Mouse (Mus musculus) bone marrow macrophage, adult 2 months (primary cell): ENCODE data around the gene Snx21.

Experiments
- CTCF ChIP-seq: IDR thresholded peaks from 2 replicates; pipeline ENCODE4 v1.5.1; 2012; ENCODE audit warnings: low read depth, mild to moderate bottlenecking, low read length, moderate library complexity
- POLR2A ChIP-seq: IDR thresholded peaks from 2 replicates; pipeline ENCODE4 v1.6.1; 2012; ENCODE audit warnings: mild to moderate bottlenecking, low read depth, low read length, borderline replicate concordance

DNA sequence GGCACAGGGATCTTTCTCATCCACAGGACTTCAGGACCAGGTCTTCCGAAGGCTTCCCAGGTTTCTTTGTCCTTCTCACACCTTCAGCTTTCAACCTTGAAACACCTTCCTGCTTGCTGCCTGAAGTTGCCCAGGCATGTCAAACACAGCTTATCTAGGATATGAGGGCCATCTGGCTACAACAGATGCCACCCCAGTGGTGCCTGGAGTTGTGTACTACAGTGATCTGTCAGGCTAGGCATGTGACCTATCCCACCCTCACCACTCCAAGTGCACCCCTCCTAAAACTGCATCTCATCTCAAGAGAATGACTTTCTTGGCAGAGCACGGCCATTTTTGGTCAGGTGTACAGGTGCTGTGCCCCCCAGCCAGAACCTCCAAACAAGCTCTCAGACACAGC, 24.1 kb upstream of the Snx21 start:
- TF ChIP-seq POLR2A, result no peak
- TF ChIP-seq CTCF, result no peak
